Mouse (Mus musculus) bone marrow macrophage, adult 2 months (primary cell): ENCODE measurements around the gene Dbi.

Experiments used
- CTCF ChIP-seq: IDR thresholded peaks from 2 replicates; pipeline ENCODE4 v1.5.1; 2012; ENCODE audit warnings: low read depth, mild to moderate bottlenecking, low read length, moderate library complexity
- POLR2A ChIP-seq: IDR thresholded peaks from 2 replicates; pipeline ENCODE4 v1.6.1; 2012; ENCODE audit warnings: mild to moderate bottlenecking, low read depth, low read length, borderline replicate concordance

GRCm38 (mm10) chr1:120145527-120146216, 24.8 kb upstream of the Dbi start:
- no peak for TF ChIP-seq POLR2A
- no peak for TF ChIP-seq CTCF
